Mouse (Mus musculus): Measurements from ENCODE around the gene Tbx6.

GRCm38 (mm10) chr7:126739551-126739950 is 41.7 kb upstream of the Tbx6 start:
- TF ChIP-seq CTCF (IDR thresholded peaks at IDR 0.05; ENCODE audit: control insufficient read depth, insufficient read depth, insufficient replicate concordance, low read depth, low read length): no peak
- TF ChIP-seq POLR2A (IDR thresholded peaks at IDR 0.05; ENCODE audit: control insufficient read depth, low read depth, low read length): peak; percentile 10; the same call in 1 of the 2 replicates
